Mouse (Mus musculus): ENCODE data around the gene Gphn.

Gene Gphn

DNA sequence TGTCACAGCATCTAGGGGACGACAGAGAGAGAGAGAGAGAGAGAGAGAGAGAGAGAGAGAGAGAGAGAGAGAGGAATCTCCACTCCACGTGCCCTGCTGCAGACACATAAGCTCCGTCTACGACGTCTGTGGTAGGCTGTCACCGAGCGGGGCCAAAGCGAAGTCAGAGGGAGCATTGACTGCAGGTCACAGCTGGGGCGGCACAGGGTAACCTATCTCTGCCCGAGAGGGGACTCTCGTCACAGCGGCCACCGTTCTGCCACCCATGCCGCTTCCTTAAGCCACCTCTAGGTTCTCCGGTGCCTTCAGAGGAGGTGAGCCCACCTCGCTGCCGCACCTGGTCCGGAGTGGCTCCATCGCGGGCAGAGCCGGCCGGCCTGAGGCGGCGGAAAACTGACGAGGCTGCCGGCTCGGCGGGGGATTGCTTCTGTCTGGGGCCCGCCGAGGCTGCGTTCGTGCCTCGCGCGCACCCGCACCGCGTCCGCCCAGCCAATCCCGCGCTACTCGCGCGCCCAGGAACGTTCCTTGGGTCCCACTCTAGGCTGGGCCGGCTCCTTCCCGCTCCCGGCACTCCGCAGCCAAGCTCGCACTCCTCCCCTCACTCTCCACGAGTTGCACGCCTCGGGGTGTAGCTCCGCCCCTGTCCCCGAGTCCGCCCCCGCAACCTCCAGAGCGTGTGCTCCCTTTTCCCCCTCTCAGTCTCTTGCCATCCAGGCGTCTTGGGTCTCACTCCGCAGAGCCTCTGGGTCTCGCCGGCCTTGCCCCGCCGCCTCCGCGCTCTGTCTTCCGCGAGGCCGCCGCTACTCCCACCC is at the start of gene Gphn:
TSS of gene Gphn (plus strand) at position 673 of the 812 bp plus-strand sequence.
- peak; percentile 91 for DNase-seq

- no peak for DNase-seq
Observed at GRCm38 (mm10) chr12:78181452-78181851, 44.7 kb upstream of the Gphn start.

- no peak for DNase-seq
Observed at GRCm38 (mm10) chr12:78193942-78194341, 32.2 kb upstream of the Gphn start, which contains the start of gene Gm6657. Gene Gm6657, plus strand, starts transcription at chr12:78194242.

GRCm38 (mm10) chr12:78195368-78195767 is 30.8 kb upstream of the Gphn start:
- DNase-seq, result no peak

- DNase-seq, result no peak
Observed at GRCm38 (mm10) chr12:78203646-78204045, 22.5 kb upstream of the Gphn start.

DNA sequence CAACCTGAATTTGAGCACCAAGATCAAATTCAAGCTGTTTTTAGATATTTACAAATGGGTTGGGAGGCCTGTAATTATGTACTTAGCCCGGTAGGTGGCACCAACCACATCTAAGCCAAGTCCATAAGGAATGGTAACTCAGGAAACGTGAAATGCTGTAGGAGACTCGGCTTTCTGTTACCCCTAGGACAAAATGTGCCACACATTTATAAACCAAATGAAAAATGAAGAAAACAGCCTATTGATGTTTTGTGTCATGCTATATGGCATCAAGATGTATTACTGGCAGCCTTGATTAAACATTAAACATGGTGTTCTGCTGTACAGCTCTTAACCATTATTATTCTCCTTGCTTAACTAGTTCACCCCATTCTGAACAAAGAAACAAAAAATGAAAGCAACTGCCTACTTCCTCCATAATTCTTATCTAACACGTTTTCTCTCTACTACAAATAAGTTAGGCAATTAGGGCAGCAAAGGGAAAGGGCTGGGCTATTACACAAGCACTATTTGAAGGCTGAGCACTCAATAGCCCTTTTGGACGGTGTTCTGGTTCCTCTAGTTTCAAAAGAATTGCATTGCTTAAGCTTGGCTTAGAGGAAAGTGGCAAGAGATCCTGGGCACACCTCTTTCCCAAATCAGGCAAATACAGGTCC is 20.1 kb upstream of the Gphn start:
- peak; percentile 49 to 50 for DNase-seq

GRCm38 (mm10) chr12:78206571-78206960 is 19.6 kb upstream of the Gphn start:
- no peak for DNase-seq

DNA sequence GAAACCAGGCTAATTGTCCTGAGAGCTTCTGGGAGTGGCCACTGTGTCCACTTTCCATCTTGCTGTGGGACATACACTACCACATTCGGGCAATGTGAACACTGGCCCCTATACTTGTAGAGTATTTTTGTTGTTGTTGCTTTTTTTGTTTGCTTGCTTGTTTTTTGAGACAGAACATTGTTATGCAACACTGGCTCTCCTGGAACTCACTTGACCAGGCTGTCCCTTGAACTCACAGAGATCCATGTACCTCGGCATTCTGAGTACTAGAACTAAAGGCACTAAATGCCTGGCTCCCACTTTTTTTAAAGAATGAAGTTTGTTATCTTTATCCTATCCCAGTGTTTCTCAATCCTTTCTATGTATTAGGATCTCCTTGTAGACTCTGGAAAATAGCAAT is 16.3 kb upstream of the Gphn start:
- DNase-seq, result no peak

DNA sequence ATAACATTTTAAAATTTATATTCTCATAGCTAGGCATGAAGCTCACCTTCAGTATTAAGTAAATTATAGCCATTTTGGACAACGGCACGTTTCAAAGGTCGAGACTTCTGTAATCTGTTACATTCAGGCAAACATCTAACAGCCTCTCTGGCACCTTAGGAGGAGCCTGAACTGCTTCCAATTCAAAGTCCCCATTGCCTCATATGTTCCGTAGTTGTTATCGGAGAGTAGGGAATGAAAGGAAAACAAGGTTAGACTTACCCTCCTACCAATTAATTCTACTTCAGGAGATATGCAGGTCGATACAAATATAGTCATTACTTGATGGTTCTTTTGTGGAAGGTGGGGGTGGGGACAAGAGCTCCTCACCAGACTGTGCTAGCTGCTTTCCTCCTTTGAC is 10.7 kb upstream of the Gphn start:
- peak in 1 of 2 experiments; percentile 10 for DNase-seq

- no peak for DNase-seq
Observed at GRCm38 (mm10) chr12:78219191-78219825, 6.9 kb upstream of the Gphn start.

DNA sequence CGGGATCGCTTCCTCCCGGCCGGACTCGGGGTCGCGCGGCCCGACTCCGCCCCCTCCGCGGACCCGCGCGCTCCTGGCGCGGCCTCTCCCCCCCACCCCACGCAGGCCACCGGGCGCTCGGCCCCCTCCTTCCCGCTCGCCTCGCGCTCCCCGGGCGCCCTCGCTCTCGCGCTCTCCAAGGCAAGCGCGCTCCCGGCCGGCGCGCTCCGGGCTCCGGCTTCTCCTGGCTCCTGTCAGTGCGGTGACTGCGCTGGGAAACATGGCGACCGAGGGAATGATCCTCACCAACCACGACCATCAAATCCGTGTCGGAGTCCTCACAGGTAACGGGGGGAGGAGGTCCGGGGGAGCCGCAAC is 318 bp downstream of the Gphn start:
- peak; percentile 78 for DNase-seq

DNA sequence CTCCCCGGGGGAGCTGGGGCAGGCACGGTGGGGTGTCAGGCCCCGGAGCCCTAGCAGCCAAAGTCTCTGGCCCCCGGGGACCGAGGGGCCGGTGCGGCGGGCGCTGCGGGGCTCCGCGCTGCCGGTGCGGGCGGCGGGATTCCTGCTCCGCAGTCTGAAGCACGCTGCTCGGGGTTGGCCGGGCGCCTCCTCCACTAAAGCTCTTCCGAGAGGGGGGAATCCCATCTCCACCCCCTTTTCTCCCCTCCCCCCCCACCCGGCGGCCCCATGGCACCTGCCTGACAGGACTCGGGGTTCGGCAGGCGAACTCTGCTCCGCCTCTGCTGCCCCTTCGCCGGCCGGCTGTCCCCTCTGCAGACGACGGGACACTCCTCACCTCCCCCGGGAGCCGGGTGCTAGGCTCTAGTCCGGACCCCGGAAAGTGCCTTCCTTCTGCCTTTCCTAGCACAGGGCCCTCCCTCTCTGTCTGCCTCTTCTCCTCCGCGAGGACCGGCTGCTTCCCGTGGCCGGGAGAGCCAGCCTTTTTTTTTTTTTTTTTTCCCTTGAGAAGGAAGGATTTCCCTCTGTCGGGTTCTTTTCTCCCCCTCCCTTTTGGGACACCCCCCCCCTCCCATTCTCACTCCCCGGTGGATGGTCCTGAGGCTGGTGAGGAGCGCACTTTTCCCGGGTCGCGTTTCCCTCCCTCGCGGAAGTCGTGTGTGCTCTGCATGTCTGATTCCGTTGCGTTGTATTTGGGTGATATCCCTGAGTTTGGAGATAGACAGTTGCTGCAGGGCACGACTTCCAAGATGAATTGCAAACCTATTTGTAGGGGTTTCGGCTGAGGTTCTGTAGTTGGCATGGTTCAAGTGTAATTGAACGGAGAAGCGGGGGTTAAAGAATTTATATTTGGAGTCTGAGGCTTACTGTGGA is 1.1 kb downstream of the Gphn start:
- peak; percentile 36 to 37 for DNase-seq

GRCm38 (mm10) chr12:78228139-78228538 is 2.0 kb downstream of the Gphn start:
- DNase-seq, result no peak

- DNase-seq, result no peak
Observed at GRCm38 (mm10) chr12:78232560-78232959, 6.4 kb downstream of the Gphn start.

DNA sequence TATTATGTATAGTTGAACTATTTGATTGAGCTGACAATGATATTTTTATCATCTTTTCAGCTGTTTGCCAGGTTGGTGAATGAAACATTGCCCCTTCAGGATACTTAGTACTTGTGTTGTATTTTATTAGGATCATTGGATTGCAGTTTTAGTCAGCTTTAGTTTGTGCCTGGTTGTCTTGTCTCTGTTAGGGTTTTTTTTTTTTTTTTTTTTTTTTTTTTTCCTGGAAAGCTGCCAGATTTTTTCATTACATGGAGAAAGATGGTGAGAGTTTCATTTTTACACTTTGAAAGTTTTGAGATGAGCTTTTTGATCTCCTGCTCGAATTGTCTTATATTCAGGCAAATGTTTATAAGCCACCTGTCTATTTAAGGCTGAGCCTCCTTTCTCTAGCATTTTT is 22.2 kb downstream of the Gphn start:
- DNase-seq, result no peak

- no peak for DNase-seq
Observed at GRCm38 (mm10) chr12:78249151-78249550, 23.0 kb downstream of the Gphn start.

- no peak for DNase-seq
Observed at GRCm38 (mm10) chr12:78277386-78277785, 51.2 kb downstream of the Gphn start.

- no peak for DNase-seq
Observed at GRCm38 (mm10) chr12:78290384-78290783, 64.2 kb downstream of the Gphn start.

GRCm38 (mm10) chr12:78298824-78299398 is 72.7 kb downstream of the Gphn start:
- no peak for DNase-seq

DNA sequence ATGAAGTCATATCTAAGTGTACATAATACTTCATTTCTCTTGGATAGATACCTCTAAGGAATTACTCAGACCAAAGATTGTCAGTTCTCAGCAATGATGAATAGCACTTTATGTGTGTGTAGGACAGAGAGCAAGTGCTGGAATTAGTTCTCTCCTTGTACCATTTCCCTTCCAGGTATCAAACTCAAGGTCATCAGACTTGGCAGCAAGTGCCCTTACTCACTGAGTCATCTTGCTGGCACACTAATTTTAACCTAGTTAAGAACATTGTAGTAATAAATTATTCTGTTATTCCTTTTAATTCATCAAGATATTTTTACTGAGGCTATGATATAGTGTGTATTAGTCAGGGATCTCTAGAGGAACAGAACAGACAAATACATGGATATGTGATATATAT is 88.9 kb downstream of the Gphn start:
- DNase-seq, result no peak

- DNase-seq, result no peak
Observed at GRCm38 (mm10) chr12:78327946-78328345, 101.8 kb downstream of the Gphn start.

DNA sequence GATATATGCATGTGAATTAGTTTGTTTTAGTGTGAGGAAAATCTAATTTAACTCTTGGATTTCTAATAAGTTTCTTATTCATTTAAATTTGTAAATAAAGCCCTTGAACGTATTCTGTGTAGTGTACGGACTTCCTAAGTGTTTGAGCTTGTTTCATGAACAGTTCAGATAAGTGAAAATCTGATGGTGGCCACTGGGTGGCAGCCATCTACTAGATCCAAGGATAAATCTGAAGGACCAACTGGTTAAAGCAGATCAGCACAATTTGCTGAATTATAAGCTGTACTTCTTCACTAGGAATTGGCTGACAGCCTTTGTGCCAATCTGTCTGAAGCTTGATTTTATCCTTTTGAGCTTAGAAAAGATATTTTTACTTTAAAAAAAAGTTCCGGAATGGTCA is 105.9 kb downstream of the Gphn start:
- peak; percentile 34 to 76 for DNase-seq

All from kidney, adult 8-10 months (tissue).